Mouse (Mus musculus): ENCODE data around the gene Cdh13. TPM values are rescaled to one million over a fixed set of nuclear protein-coding genes. Genes with fewer than 3 reads are reported as not detected.
A peak's percentile ranks its signal among the peaks of the same experiment; 100 is the strongest.

The Cdh13 gene
- polyA plus RNA-seq, 1 experiment from 2014 or later, result 5.6 TPM

- Histone ChIP-seq H3K9ac (ENCODE audit: low read depth, low read length) (no peak overlapping the region), H3K27me3 (replicated peaks; ENCODE audit: control insufficient read depth, insufficient read depth, low read length) (no peaks in the 10 kb centered on the region), H3K4me1 (replicated peaks; ENCODE audit: control insufficient read depth, insufficient read depth, low read length) (no peaks in the 10 kb centered on the region), H3K27ac (ENCODE audit: low read depth, low read length) (no peak overlapping the region), H3K36me3 (ENCODE audit: control insufficient read depth, insufficient read depth) (no peaks in the 10 kb centered on the region), H3K4me3 (ENCODE audit: low read depth, low read length) (no peak overlapping the region), H3K4me2 (replicated peaks; ENCODE audit: low read depth) (no peak overlapping the region), H3K9me3 (ENCODE audit: control insufficient read depth) (no peaks in the 10 kb centered on the region)
- WGBS, result 15% methylated on average over 5 of the region's 5 CpGs
- TF ChIP-seq CTCF (IDR thresholded peaks at IDR 0.05; ENCODE audit: low read depth), result peak; percentile 65
- no peak for ATAC-seq
Measured at GRCm38 (mm10) chr8:118979800-118980199, 696.3 kb downstream of the Cdh13 start.

DNA sequence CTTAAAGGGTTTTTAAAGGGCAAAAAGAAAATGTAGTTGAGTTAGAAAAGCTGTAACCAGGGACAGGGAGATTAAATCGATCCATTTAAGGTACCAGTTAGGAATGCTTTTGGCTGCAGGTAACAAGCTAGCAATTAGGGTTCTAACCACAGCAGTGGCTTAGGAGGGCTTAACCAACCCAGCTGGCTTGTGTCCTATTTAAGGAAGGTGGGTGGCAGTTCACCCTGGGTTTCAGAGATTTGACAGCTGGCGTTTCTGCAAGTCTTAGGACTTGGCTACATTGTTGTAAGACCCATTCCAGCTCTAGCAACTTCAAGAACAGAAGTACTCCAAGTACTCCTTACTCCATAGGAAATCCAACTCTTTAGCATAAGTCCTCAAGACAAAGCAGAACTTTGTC is 700.2 kb downstream of the Cdh13 start:
- Histone ChIP-seq H3K4me1 (replicated peaks; ENCODE audit: control insufficient read depth, insufficient read depth, low read length) (no peaks in the 10 kb centered on the region), H3K9ac (ENCODE audit: low read depth, low read length) (no peak overlapping the region), H3K27ac (ENCODE audit: low read depth, low read length) (no peak overlapping the region), H3K4me3 (ENCODE audit: low read depth, low read length) (no peak overlapping the region), H3K9me3 (ENCODE audit: control insufficient read depth) (no peaks in the 10 kb centered on the region), H3K27me3 (replicated peaks; ENCODE audit: control insufficient read depth, insufficient read depth, low read length) (no peaks in the 10 kb centered on the region), H3K4me2 (replicated peaks; ENCODE audit: low read depth) (no peak overlapping the region), H3K36me3 (ENCODE audit: control insufficient read depth, insufficient read depth) (no peaks in the 10 kb centered on the region)
- WGBS, result 76% methylated on average over 2 of the region's 2 CpGs
- TF ChIP-seq CTCF (IDR thresholded peaks at IDR 0.05; ENCODE audit: low read depth), result no peak
- ATAC-seq, result no peak

- no peaks in the 10 kb centered on the region for H3K4me1 ChIP-seq (replicated peaks; ENCODE audit: control insufficient read depth, insufficient read depth, low read length)
- no peak for TF ChIP-seq CTCF (IDR thresholded peaks at IDR 0.05; ENCODE audit: low read depth)
- no peaks in the 10 kb centered on the region for H3K36me3 ChIP-seq (ENCODE audit: control insufficient read depth, insufficient read depth)
- 67% methylated on average over 1 of the region's 1 CpGs for WGBS
- H3K27me3 ChIP-seq (replicated peaks; ENCODE audit: control insufficient read depth, insufficient read depth, low read length), result no peaks in the 10 kb centered on the region
- H3K9ac ChIP-seq (ENCODE audit: low read depth, low read length), result no peak overlapping the region
- H3K27ac ChIP-seq (ENCODE audit: low read depth, low read length), result no peak overlapping the region
- no peak overlapping the region for H3K4me2 ChIP-seq (replicated peaks; ENCODE audit: low read depth)
- no peak overlapping the region for H3K4me3 ChIP-seq (ENCODE audit: low read depth, low read length)
- no peak for ATAC-seq
- H3K9me3 ChIP-seq (ENCODE audit: control insufficient read depth), result no peaks in the 10 kb centered on the region
Measured at GRCm38 (mm10) chr8:118986796-118987195, 703.3 kb downstream of the Cdh13 start.

DNA sequence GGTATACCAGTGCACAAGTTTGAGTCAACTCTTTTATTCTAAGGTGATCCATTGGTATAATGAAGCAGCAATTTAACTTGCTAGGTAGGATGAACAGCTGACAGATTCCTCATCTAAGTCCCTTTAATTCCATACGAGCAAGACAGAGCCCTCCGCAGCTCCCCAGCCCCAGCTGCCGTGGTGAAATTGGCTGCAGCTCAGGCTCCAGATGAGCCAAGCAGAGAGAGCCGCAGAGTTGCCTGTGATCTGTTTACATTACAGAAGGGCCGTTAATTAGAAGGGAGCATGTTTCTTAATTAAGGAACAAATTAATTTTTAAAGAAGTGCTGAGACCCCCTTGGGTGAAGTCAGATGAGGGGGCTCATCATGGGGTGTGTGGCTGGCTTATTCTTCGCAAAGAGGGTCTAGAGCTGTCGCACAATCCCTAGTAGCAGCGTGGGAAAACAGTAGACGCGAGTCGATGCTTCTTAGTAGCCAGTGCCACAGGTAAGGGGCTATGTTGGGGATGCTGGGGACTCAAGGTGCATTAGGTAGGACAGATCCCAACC is 712.2 kb downstream of the Cdh13 start:
- no peak for TF ChIP-seq CTCF (IDR thresholded peaks at IDR 0.05; ENCODE audit: low read depth)
- Histone ChIP-seq H3K4me2 (replicated peaks; ENCODE audit: low read depth) (no peak overlapping the region), H3K27me3 (replicated peaks; ENCODE audit: control insufficient read depth, insufficient read depth, low read length) (no peaks in the 10 kb centered on the region), H3K9ac (ENCODE audit: low read depth, low read length) (no peak overlapping the region), H3K4me1 (replicated peaks; ENCODE audit: control insufficient read depth, insufficient read depth, low read length) (no peaks in the 10 kb centered on the region), H3K27ac (ENCODE audit: low read depth, low read length) (no peak overlapping the region), H3K9me3 (ENCODE audit: control insufficient read depth) (no peaks in the 10 kb centered on the region), H3K4me3 (ENCODE audit: low read depth, low read length) (no peak overlapping the region), H3K36me3 (ENCODE audit: control insufficient read depth, insufficient read depth) (no peaks in the 10 kb centered on the region)
- ATAC-seq, result no peak
- WGBS, result 77% methylated on average over 11 of the region's 11 CpGs

DNA sequence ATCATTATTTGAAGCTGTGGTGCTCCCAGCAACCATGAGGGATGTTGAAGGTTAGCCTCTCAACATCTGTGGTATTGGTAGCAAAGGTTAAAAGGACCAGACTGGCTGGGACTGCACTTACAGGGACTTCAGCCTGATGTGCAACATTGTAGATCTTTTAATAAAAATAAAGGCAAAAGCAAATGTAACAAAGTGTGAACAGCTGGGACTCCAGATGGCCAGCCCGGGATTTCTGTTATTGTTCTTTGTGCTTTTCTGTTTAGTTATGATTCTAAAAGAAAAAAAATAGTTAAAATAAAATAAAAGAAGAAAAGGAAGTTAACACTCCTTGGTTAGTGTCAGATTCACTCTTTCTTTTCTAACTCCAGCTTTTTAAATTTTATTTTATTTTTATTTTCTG is 717.1 kb downstream of the Cdh13 start:
- no peaks in the 10 kb centered on the region for H3K9me3 ChIP-seq (ENCODE audit: control insufficient read depth)
- no peak for ATAC-seq
- no peak overlapping the region for H3K9ac ChIP-seq (ENCODE audit: low read depth, low read length)
- H3K4me1 ChIP-seq (replicated peaks; ENCODE audit: control insufficient read depth, insufficient read depth, low read length), result no peaks in the 10 kb centered on the region
- no peaks in the 10 kb centered on the region for H3K27me3 ChIP-seq (replicated peaks; ENCODE audit: control insufficient read depth, insufficient read depth, low read length)
- H3K36me3 ChIP-seq (ENCODE audit: control insufficient read depth, insufficient read depth), result no peaks in the 10 kb centered on the region
- no peak overlapping the region for H3K27ac ChIP-seq (ENCODE audit: low read depth, low read length)
- TF ChIP-seq CTCF (IDR thresholded peaks at IDR 0.05; ENCODE audit: low read depth), result no peak
- no peak overlapping the region for H3K4me3 ChIP-seq (ENCODE audit: low read depth, low read length)
- 67% methylated on average over 1 of the region's 1 CpGs for WGBS
- no peak overlapping the region for H3K4me2 ChIP-seq (replicated peaks; ENCODE audit: low read depth)

GRCm38 (mm10) chr8:119004821-119005220 is 721.3 kb downstream of the Cdh13 start:
- WGBS, result 87% methylated on average over 5 of the region's 5 CpGs
- H3K4me1 ChIP-seq (replicated peaks; ENCODE audit: control insufficient read depth, insufficient read depth, low read length), result no peaks in the 10 kb centered on the region
- TF ChIP-seq CTCF (IDR thresholded peaks at IDR 0.05; ENCODE audit: low read depth), result no peak
- H3K9ac ChIP-seq (ENCODE audit: low read depth, low read length), result no peak overlapping the region
- no peak for ATAC-seq
- no peaks in the 10 kb centered on the region for H3K36me3 ChIP-seq (ENCODE audit: control insufficient read depth, insufficient read depth)
- H3K27ac ChIP-seq (ENCODE audit: low read depth, low read length), result no peak overlapping the region
- no peaks in the 10 kb centered on the region for H3K27me3 ChIP-seq (replicated peaks; ENCODE audit: control insufficient read depth, insufficient read depth, low read length)
- no peak overlapping the region for H3K4me2 ChIP-seq (replicated peaks; ENCODE audit: low read depth)
- H3K9me3 ChIP-seq (ENCODE audit: control insufficient read depth), result no peaks in the 10 kb centered on the region
- no peak overlapping the region for H3K4me3 ChIP-seq (ENCODE audit: low read depth, low read length)

- 82% methylated on average over 6 of the region's 6 CpGs for WGBS
- Histone ChIP-seq H3K27ac (ENCODE audit: low read depth, low read length) (no peak overlapping the region), H3K4me3 (ENCODE audit: low read depth, low read length) (no peak overlapping the region), H3K27me3 (replicated peaks; ENCODE audit: control insufficient read depth, insufficient read depth, low read length) (no peaks in the 10 kb centered on the region), H3K9ac (ENCODE audit: low read depth, low read length) (no peak overlapping the region), H3K9me3 (ENCODE audit: control insufficient read depth) (no peaks in the 10 kb centered on the region), H3K4me2 (replicated peaks; ENCODE audit: low read depth) (no peak overlapping the region), H3K4me1 (replicated peaks; ENCODE audit: control insufficient read depth, insufficient read depth, low read length) (no peaks in the 10 kb centered on the region), H3K36me3 (ENCODE audit: control insufficient read depth, insufficient read depth) (no peaks in the 10 kb centered on the region)
- ATAC-seq, result no peak
- TF ChIP-seq CTCF (IDR thresholded peaks at IDR 0.05; ENCODE audit: low read depth), result no peak
Measured at GRCm38 (mm10) chr8:119018675-119019074, 735.1 kb downstream of the Cdh13 start.
